Mouse (Mus musculus) liver, embryonic 14.5 days (tissue): ENCODE data around the gene Fzr1.

Experiments
- CTCF ChIP-seq: IDR thresholded peaks from 2 replicates; pipeline ENCODE4 v1.5.1; 2016; ENCODE audit warnings: antibody characterized with exemption, low read depth, control low read depth
- EP300 ChIP-seq: IDR thresholded peaks from 2 replicates; pipeline ENCODE4 v1.6.1; 2016; ENCODE audit warnings: antibody characterized with exemption, low read depth

DNA sequence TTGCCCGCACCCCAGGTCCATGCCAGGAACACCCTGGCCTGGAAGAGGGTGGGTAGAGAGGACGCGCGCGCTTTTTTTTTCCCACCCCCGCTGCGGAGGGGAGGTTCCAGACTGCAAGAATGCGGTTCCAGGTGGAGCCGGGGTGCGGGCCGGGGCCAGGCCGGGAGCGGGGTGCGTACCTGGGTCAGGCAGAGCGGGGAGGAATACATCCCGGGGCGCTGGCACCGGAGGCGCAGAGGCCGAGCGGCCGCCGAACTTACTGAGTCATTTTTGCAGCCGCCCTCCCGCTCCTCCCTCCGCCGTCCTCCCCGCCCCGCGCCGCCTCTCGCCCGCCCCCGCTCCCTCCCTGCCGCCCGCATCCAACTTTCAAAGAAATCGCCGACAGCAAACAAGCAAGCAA, 48.6 kb upstream of the Fzr1 start:
- TF ChIP-seq CTCF (no peak), EP300 (no peak)
